31 mouse cellular contexts compared by ENCODE assay signal in the genomic region with DNA sequence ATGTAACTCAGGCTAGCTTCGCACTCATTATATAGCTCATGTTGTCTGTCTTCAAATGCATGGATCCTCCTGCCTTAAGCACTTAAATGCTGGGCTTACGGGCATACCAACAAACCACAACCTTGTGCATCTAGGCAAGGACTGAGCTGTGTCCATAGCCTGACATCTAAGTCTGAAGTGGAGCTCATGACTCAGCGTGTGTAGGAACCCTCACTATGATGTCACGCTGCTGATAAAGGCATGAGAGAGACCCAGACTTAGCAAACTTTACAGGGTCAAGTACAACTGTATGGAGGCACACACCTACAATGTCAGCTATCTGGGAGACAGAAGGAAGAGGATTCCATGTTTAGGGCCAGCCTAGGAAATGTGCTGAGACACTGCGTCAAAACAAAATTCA. TPM values are rescaled to one million over a fixed set of nuclear protein-coding genes. Genes with fewer than 3 reads are reported as not detected.
DNase-seq lines count a peak whose midpoint lies in the region; ATAC-seq and TF ChIP-seq lines count a peak whose summit lies in the region.
"Had no signal": no experiment of that assay in that cellular context is flagged by ENCODE, and none has a peak within 500 bp of the region (broad histone marks: within the 10 kb centered on the region; RNA-seq: fewer than 3 reads in every experiment).

No protein-coding gene starts in this region.

- peak overlapping the region; percentile 75 for H3K27ac ChIP-seq in ES-Bruce4 (ENCODE audit: insufficient read depth, low read length)
- H3K27ac ChIP-seq: forebrain, embryonic 12.5 days; heart, embryonic 15.5 days; hindbrain, embryonic 13.5 days; midbrain, embryonic 13.5 days; stomach, embryonic 15.5 days had no signal

- no peak overlapping the region for H3K4me3 ChIP-seq in ES-Bruce4 (ENCODE audit: low read depth, low read length)
- H3K4me3 ChIP-seq: forebrain, embryonic 12.5 days; heart, embryonic 15.5 days; hindbrain, embryonic 13.5 days; midbrain, embryonic 13.5 days; stomach, embryonic 15.5 days had no signal

- H3K4me1 ChIP-seq in ES-Bruce4 (ENCODE audit: control insufficient read depth, insufficient read depth, low read length), result no peaks in the 10 kb centered on the region
- H3K4me1 ChIP-seq: forebrain, embryonic 12.5 days; heart, embryonic 15.5 days; midbrain, embryonic 13.5 days; stomach, embryonic 15.5 days had no signal

- TF ChIP-seq POLR2A in ES-Bruce4 (IDR thresholded peaks at IDR 0.05; ENCODE audit: insufficient read depth, low read length), result no peak

- no peak for DNase-seq in frontal cortex, postnatal 10 days (ENCODE audit: low spot score in 2 of 2)
- DNase-seq in 3T3-L1 (ENCODE audit: low read depth, low spot score), result peak; percentile 48
- no peak for DNase-seq in kidney, postnatal 36 days
- no peak for DNase-seq in spleen, postnatal 10 days (ENCODE audit: low spot score in 2 of 2)
- DNase-seq: adrenal gland, postnatal 14 days; cerebellum, adult 18-20 months; cerebellum, postnatal 10 days; forebrain, postnatal 0 days; gastrocnemius, postnatal 14 days; heart, postnatal 36 days; kidney, adult 9 months; kidney, postnatal 10 days; layer of hippocampus, adult 9-11 months; lung, embryonic 14.5 days; lung, postnatal 14 days; thymus, postnatal 14 days had no signal

- no peak overlapping the region for H3K9ac ChIP-seq in ES-Bruce4 (ENCODE audit: low read depth, poor library complexity, severe bottlenecking)
- H3K9ac ChIP-seq: forebrain, embryonic 12.5 days; forebrain, postnatal 0 days; heart, embryonic 15.5 days; hindbrain, embryonic 13.5 days; lung, embryonic 14.5 days; midbrain, embryonic 13.5 days; stomach, embryonic 15.5 days had no signal

- no peak for TF ChIP-seq CTCF in ES-Bruce4 (IDR thresholded peaks at IDR 0.05; ENCODE audit: low read depth, low read length)

- H3K27me3 ChIP-seq in ES-Bruce4 (ENCODE audit: control insufficient read depth, insufficient read depth, low read length, poor library complexity, severe bottlenecking), result no peaks in the 10 kb centered on the region
- H3K27me3 ChIP-seq: CH12.LX; forebrain, embryonic 12.5 days; heart, embryonic 15.5 days; hindbrain, embryonic 13.5 days; midbrain, embryonic 13.5 days; stomach, embryonic 15.5 days had no signal

- no peaks in the 10 kb centered on the region for H3K9me3 ChIP-seq in ES-Bruce4 (replicated peaks; ENCODE audit: control insufficient read depth, insufficient read depth, low read length, poor library complexity, severe bottlenecking)
- H3K9me3 ChIP-seq: forebrain, embryonic 12.5 days; G1E; heart, embryonic 15.5 days; hindbrain, embryonic 13.5 days; midbrain, embryonic 13.5 days; stomach, embryonic 15.5 days had no signal

- 0 out of 2 replicates have a peak, but pooled peaks have one; percentile 33 for ATAC-seq in frontal cortex, adult (ENCODE audit: low TSS enrichment)
- 0 out of 2 replicates have a peak, but pooled peaks have one; percentile 11 for ATAC-seq in megakaryocyte progenitor cell, adult 5-6 weeks (replicated peaks; ENCODE audit: poor library complexity)
- ATAC-seq: forebrain, postnatal 0 days; intestine, embryonic 16.5 days; midbrain, embryonic 13.5 days had no signal

- TF ChIP-seq EP300 in ES-Bruce4 (IDR thresholded peaks at IDR 0.05; ENCODE audit: insufficient read depth, low read depth, low read length), result no peak

- peaks cover 82% of the 10 kb centered on the region for H3K36me3 ChIP-seq in ES-Bruce4 (ENCODE audit: control insufficient read depth, insufficient read depth, low read length, poor library complexity, severe bottlenecking)

RNA-seq across cellular contexts. Expression of a gene that starts 13.8 kb away (rescaled TPM):
- 350 and 361 TPM in 2 replicates for polyA plus RNA-seq in ES-Bruce4 (2011; ENCODE audit: insufficient read depth, insufficient read length, low read depth, missing spikeins)
- total RNA-seq in megakaryocyte progenitor cell, adult 5-6 weeks (2015), result 43.6 and 49.2 TPM in 2 replicates
- 31.7 and 34.4 TPM in 2 replicates for total RNA-seq in megakaryocyte progenitor cell, adult 5-6 weeks (2017)

RNA-seq across cellular contexts. Expression of a gene that starts 25.5 kb away (rescaled TPM):
- polyA plus RNA-seq in ES-Bruce4 (2011; ENCODE audit: insufficient read depth, insufficient read length, low read depth, missing spikeins), result 0.90 and 1.3 TPM in 2 replicates
- total RNA-seq in megakaryocyte progenitor cell, adult 5-6 weeks (2015), result 0.37 TPM in 1 of 2 replicates, not detected in the other
- 0.34 and 0.42 TPM in 2 replicates for total RNA-seq in megakaryocyte progenitor cell, adult 5-6 weeks (2017)
- total RNA-seq: forebrain, postnatal 0 days; gastrocnemius, postnatal 14 days; left cerebral cortex, adult 18-20 months; left cerebral cortex, postnatal 14 days had no signal
- polyA plus RNA-seq: C2C12; G1E; neural tube, embryonic 14.5 days had no signal

RNA-seq across cellular contexts. Expression of a gene that starts 29.0 kb away (rescaled TPM):
- polyA plus RNA-seq in ES-Bruce4 (2011; ENCODE audit: insufficient read depth, insufficient read length, low read depth, missing spikeins), result 49.6 and 52.7 TPM in 2 replicates
- total RNA-seq in megakaryocyte progenitor cell, adult 5-6 weeks (2015), result 0.59 and 0.73 TPM in 2 replicates
- total RNA-seq in megakaryocyte progenitor cell, adult 5-6 weeks (2017), result 1.7 and 3.4 TPM in 2 replicates
